Mouse (Mus musculus): ENCODE data around the gene Ctnnb1. TPM values are rescaled to one million over a fixed set of nuclear protein-coding genes. Genes with fewer than 3 reads are reported as not detected.

The Ctnnb1 gene
- polyA plus RNA-seq (2014; fragmentation: Nextera tagmentation; extraction: Ambion mirVana): 338 and 436 TPM in 2 replicates

- Histone ChIP-seq H3K9ac (replicated peaks; ENCODE audit: low read depth, low read length) (no peak within 1 kb of the TSS), H3K4me2 (ENCODE audit: low read depth, low read length) (no peak within 1 kb of the TSS), H3K27me3 (ENCODE audit: control insufficient read depth, insufficient read depth, low read length) (no peaks in the 10 kb centered on the region; the same call in 1 of the 2 replicates), H3K4me3 (ENCODE audit: low read depth, low read length) (no peak within 1 kb of the TSS), H3K27ac (ENCODE audit: low read depth, low read length) (no peak within 1 kb of the TSS), H3K9me3 (ENCODE audit: control insufficient read depth, low read length) (no peaks in the 10 kb centered on the region), H3K4me1 (ENCODE audit: control insufficient read depth, insufficient read depth, low read length) (no peaks in the 10 kb centered on the region), H3K36me3 (ENCODE audit: control insufficient read depth, insufficient read depth, low read length) (no peaks in the 10 kb centered on the region)
- ATAC-seq (ENCODE audit: low read depth): no peak
- 79% methylated on average over 11 of the region's 11 CpGs for WGBS
Observed at GRCm38 (mm10) chr9:120929081-120929480, at the start of gene Ctnnb1. Gene Ctnnb1, plus strand, starts transcription at chr9:120929216.

- H3K9ac ChIP-seq (replicated peaks; ENCODE audit: low read depth, low read length): no peak overlapping the region
- no peaks in the 10 kb centered on the region for H3K9me3 ChIP-seq (ENCODE audit: control insufficient read depth, low read length)
- ATAC-seq (ENCODE audit: low read depth): 0 out of 2 replicates have a peak, but pooled peaks have one; percentile 9
- no peaks in the 10 kb centered on the region for H3K36me3 ChIP-seq (ENCODE audit: control insufficient read depth, insufficient read depth, low read length)
- H3K4me2 ChIP-seq (ENCODE audit: low read depth, low read length): no peak overlapping the region
- WGBS: 68% methylated on average over 9 of the region's 9 CpGs
- no peaks in the 10 kb centered on the region for H3K27me3 ChIP-seq (ENCODE audit: control insufficient read depth, insufficient read depth, low read length)
- no peak overlapping the region for H3K27ac ChIP-seq (ENCODE audit: low read depth, low read length)
- H3K4me3 ChIP-seq (ENCODE audit: low read depth, low read length): no peak overlapping the region
- H3K4me1 ChIP-seq (ENCODE audit: control insufficient read depth, insufficient read depth, low read length): no peaks in the 10 kb centered on the region
Observed at GRCm38 (mm10) chr9:120880286-120880685, 48.7 kb upstream of the Ctnnb1 start.

GRCm38 (mm10) chr9:120881121-120881520, 47.9 kb upstream of the Ctnnb1 start:
- H3K4me1 ChIP-seq (ENCODE audit: control insufficient read depth, insufficient read depth, low read length): no peaks in the 10 kb centered on the region
- H3K9me3 ChIP-seq (ENCODE audit: control insufficient read depth, low read length): no peaks in the 10 kb centered on the region
- WGBS: 92% methylated on average over 15 of the region's 15 CpGs
- ATAC-seq (ENCODE audit: low read depth): no peak
- no peak overlapping the region for H3K4me3 ChIP-seq (ENCODE audit: low read depth, low read length)
- H3K4me2 ChIP-seq (ENCODE audit: low read depth, low read length): no peak overlapping the region
- no peak overlapping the region for H3K9ac ChIP-seq (replicated peaks; ENCODE audit: low read depth, low read length)
- no peak overlapping the region for H3K27ac ChIP-seq (ENCODE audit: low read depth, low read length)
- no peaks in the 10 kb centered on the region for H3K36me3 ChIP-seq (ENCODE audit: control insufficient read depth, insufficient read depth, low read length)
- no peaks in the 10 kb centered on the region for H3K27me3 ChIP-seq (ENCODE audit: control insufficient read depth, insufficient read depth, low read length)

GRCm38 (mm10) chr9:120881839-120882238, 47.2 kb upstream of the Ctnnb1 start:
- Histone ChIP-seq H3K4me3 (ENCODE audit: low read depth, low read length) (no peak overlapping the region), H3K36me3 (ENCODE audit: control insufficient read depth, insufficient read depth, low read length) (no peaks in the 10 kb centered on the region), H3K9ac (replicated peaks; ENCODE audit: low read depth, low read length) (no peak overlapping the region), H3K4me2 (ENCODE audit: low read depth, low read length) (no peak overlapping the region), H3K27me3 (ENCODE audit: control insufficient read depth, insufficient read depth, low read length) (no peaks in the 10 kb centered on the region), H3K27ac (ENCODE audit: low read depth, low read length) (no peak overlapping the region), H3K4me1 (ENCODE audit: control insufficient read depth, insufficient read depth, low read length) (no peaks in the 10 kb centered on the region), H3K9me3 (ENCODE audit: control insufficient read depth, low read length) (no peaks in the 10 kb centered on the region)
- WGBS: 81% methylated on average over 4 of the region's 4 CpGs
- ATAC-seq (ENCODE audit: low read depth): no peak

DNA sequence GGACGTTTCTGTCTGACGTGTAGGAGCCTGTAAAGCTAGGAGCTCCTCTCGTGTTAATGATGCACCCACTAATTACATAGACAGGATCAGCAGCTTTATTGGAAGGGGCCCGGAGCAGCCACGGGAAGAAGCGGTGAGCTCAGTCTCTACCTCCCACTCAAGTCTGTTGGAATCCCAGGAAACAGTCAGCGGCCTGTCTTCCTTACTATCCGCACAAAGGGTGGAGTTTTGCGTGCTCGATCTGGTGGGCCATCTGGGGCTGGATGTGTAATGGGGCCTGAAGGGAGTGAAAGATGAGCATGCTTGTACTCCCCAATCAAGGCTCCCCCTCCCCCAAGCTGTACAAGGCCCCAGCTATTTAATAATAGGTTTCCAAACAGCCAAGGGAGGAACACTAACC, 44.3 kb upstream of the Ctnnb1 start:
- Histone ChIP-seq H3K36me3 (ENCODE audit: control insufficient read depth, insufficient read depth, low read length) (no peaks in the 10 kb centered on the region), H3K4me1 (ENCODE audit: control insufficient read depth, insufficient read depth, low read length) (no peaks in the 10 kb centered on the region), H3K4me3 (ENCODE audit: low read depth, low read length) (no peak overlapping the region), H3K9me3 (ENCODE audit: control insufficient read depth, low read length) (no peaks in the 10 kb centered on the region), H3K9ac (replicated peaks; ENCODE audit: low read depth, low read length) (no peak overlapping the region), H3K27me3 (ENCODE audit: control insufficient read depth, insufficient read depth, low read length) (no peaks in the 10 kb centered on the region), H3K4me2 (ENCODE audit: low read depth, low read length) (no peak overlapping the region), H3K27ac (ENCODE audit: low read depth, low read length) (peak overlapping the region; percentile 5; the same call in 1 of the 2 replicates)
- no peak for ATAC-seq (ENCODE audit: low read depth)
- 41% methylated on average over 10 of the region's 10 CpGs for WGBS

GRCm38 (mm10) chr9:120887631-120888030, 41.4 kb upstream of the Ctnnb1 start:
- Histone ChIP-seq H3K27ac (ENCODE audit: low read depth, low read length) (no peak overlapping the region), H3K4me3 (ENCODE audit: low read depth, low read length) (no peak overlapping the region), H3K4me2 (ENCODE audit: low read depth, low read length) (no peak overlapping the region), H3K27me3 (ENCODE audit: control insufficient read depth, insufficient read depth, low read length) (no peaks in the 10 kb centered on the region), H3K9ac (replicated peaks; ENCODE audit: low read depth, low read length) (no peak overlapping the region), H3K36me3 (ENCODE audit: control insufficient read depth, insufficient read depth, low read length) (no peaks in the 10 kb centered on the region), H3K9me3 (ENCODE audit: control insufficient read depth, low read length) (no peaks in the 10 kb centered on the region), H3K4me1 (ENCODE audit: control insufficient read depth, insufficient read depth, low read length) (no peaks in the 10 kb centered on the region)
- 93% methylated on average over 2 of the region's 2 CpGs for WGBS
- no peak for ATAC-seq (ENCODE audit: low read depth)

GRCm38 (mm10) chr9:120893435-120893834, 35.6 kb upstream of the Ctnnb1 start:
- Histone ChIP-seq H3K27ac (ENCODE audit: low read depth, low read length) (no peak overlapping the region), H3K9ac (replicated peaks; ENCODE audit: low read depth, low read length) (no peak overlapping the region), H3K27me3 (ENCODE audit: control insufficient read depth, insufficient read depth, low read length) (no peaks in the 10 kb centered on the region), H3K9me3 (ENCODE audit: control insufficient read depth, low read length) (no peaks in the 10 kb centered on the region), H3K36me3 (ENCODE audit: control insufficient read depth, insufficient read depth, low read length) (no peaks in the 10 kb centered on the region), H3K4me3 (ENCODE audit: low read depth, low read length) (no peak overlapping the region), H3K4me1 (ENCODE audit: control insufficient read depth, insufficient read depth, low read length) (no peaks in the 10 kb centered on the region), H3K4me2 (ENCODE audit: low read depth, low read length) (no peak overlapping the region)
- ATAC-seq (ENCODE audit: low read depth): no peak
- 95% methylated on average over 11 of the region's 11 CpGs for WGBS

GRCm38 (mm10) chr9:120893971-120894370, 35.0 kb upstream of the Ctnnb1 start:
- no peaks in the 10 kb centered on the region for H3K4me1 ChIP-seq (ENCODE audit: control insufficient read depth, insufficient read depth, low read length)
- no peaks in the 10 kb centered on the region for H3K9me3 ChIP-seq (ENCODE audit: control insufficient read depth, low read length)
- H3K4me2 ChIP-seq (ENCODE audit: low read depth, low read length): no peak overlapping the region
- no peak overlapping the region for H3K4me3 ChIP-seq (ENCODE audit: low read depth, low read length)
- H3K9ac ChIP-seq (replicated peaks; ENCODE audit: low read depth, low read length): no peak overlapping the region
- no peak overlapping the region for H3K27ac ChIP-seq (ENCODE audit: low read depth, low read length)
- WGBS: 43% methylated on average over 10 of the region's 10 CpGs
- no peaks in the 10 kb centered on the region for H3K27me3 ChIP-seq (ENCODE audit: control insufficient read depth, insufficient read depth, low read length)
- no peak for ATAC-seq (ENCODE audit: low read depth)
- no peaks in the 10 kb centered on the region for H3K36me3 ChIP-seq (ENCODE audit: control insufficient read depth, insufficient read depth, low read length)

DNA sequence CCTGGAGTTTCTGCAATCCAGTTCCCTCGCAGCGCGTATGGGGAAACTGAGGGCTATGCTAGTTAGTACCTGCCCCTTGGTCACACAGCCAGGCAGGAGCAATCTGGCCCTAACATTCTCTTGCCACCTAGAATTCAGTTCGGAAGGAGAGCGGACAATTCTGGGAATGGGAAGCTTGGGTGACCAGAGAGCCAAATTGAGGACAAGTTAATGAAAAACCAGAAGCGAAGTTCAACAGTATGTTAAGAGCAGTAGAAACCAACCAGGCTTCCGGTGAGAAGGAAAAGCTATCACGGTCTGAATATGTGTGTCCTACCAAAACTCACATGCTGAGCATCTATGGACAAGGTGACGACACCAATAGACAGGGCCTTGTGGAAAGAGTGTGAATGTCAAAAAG, 34.6 kb upstream of the Ctnnb1 start:
- Histone ChIP-seq H3K36me3 (ENCODE audit: control insufficient read depth, insufficient read depth, low read length) (no peaks in the 10 kb centered on the region), H3K4me3 (ENCODE audit: low read depth, low read length) (no peak overlapping the region), H3K27me3 (ENCODE audit: control insufficient read depth, insufficient read depth, low read length) (no peaks in the 10 kb centered on the region), H3K4me2 (ENCODE audit: low read depth, low read length) (no peak overlapping the region), H3K27ac (ENCODE audit: low read depth, low read length) (no peak overlapping the region), H3K9me3 (ENCODE audit: control insufficient read depth, low read length) (no peaks in the 10 kb centered on the region), H3K9ac (replicated peaks; ENCODE audit: low read depth, low read length) (no peak overlapping the region), H3K4me1 (ENCODE audit: control insufficient read depth, insufficient read depth, low read length) (no peaks in the 10 kb centered on the region)
- 92% methylated on average over 9 of the region's 9 CpGs for WGBS
- ATAC-seq (ENCODE audit: low read depth): no peak

Measured in neural tube, embryonic 14.5 days (tissue).